Mouse (Mus musculus) liver, embryonic 15.5 days (tissue): Measurements from ENCODE around the gene Dnase1. TPM values are rescaled to one million over a fixed set of nuclear protein-coding genes. Genes with fewer than 3 reads are reported as not detected.
"Not testable (repeated sequence)": the region's sequence is repeated elsewhere in the genome, so short reads cannot be mapped to it uniquely, and the experiment has no call there.

Experiments
- ATAC-seq: fragments of 200-750 bp; cut with Nextera tagmentation; 2 replicates; pipeline ENCODE4 v1.8.0; 2017; ENCODE audit warnings: moderate number of reproducible peaks, mild to moderate bottlenecking, moderate library complexity; ENCODE audit not compliant: insufficient read depth
- H3K27ac ChIP-seq: fragments of 300-500 bp; sonication (generic); replicated peaks from 2 replicates; pipeline ENCODE4 v1.5.1; 2015; ENCODE audit warnings: mild to moderate bottlenecking, inconsistent platforms
- H3K27me3 ChIP-seq: fragments of 300-500 bp; sonication (generic); 2 replicates; pipeline ENCODE4 v1.6.1; 2015; ENCODE audit warnings: mild to moderate bottlenecking, inconsistent platforms
- H3K36me3 ChIP-seq: fragments of 300-500 bp; sonication (generic); replicated peaks from 2 replicates; pipeline ENCODE4 v1.6.1; 2015; ENCODE audit warnings: moderate library complexity, mild to moderate bottlenecking, inconsistent platforms
- H3K4me1 ChIP-seq: fragments of 300-500 bp; sonication (generic); replicated peaks from 2 replicates; pipeline ENCODE4 v1.6.1; 2015; ENCODE audit warnings: inconsistent platforms
- H3K4me2 ChIP-seq: fragments of 300-500 bp; sonication (generic); 2 replicates; pipeline ENCODE4 v1.6.1; 2015; ENCODE audit warnings: moderate library complexity, mild to moderate bottlenecking, inconsistent platforms
- H3K4me3 ChIP-seq: fragments of 300-500 bp; sonication (generic); replicated peaks from 2 replicates; pipeline ENCODE4 v1.5.1; 2015; ENCODE audit warnings: mild to moderate bottlenecking, inconsistent platforms
- H3K9ac ChIP-seq: fragments of 300-500 bp; sonication (generic); 2 replicates; pipeline ENCODE4 v1.6.1; 2015; ENCODE audit warnings: moderate library complexity, mild to moderate bottlenecking, inconsistent platforms
- H3K9me3 ChIP-seq: fragments of 300-500 bp; sonication (generic); replicated peaks from 2 replicates; pipeline ENCODE4 v1.6.1; 2016; ENCODE audit warnings: inconsistent platforms
- WGBS: fragments of 180-500 bp; shearing (Covaris S2); methylation state at CpG from one replicate; pipeline ENCODE4 v1.1.7; 2015; ENCODE audit warnings: mixed read lengths; ENCODE audit not compliant: insufficient replicate concordance; 5-methylcytosine and 5-hydroxymethylcytosine counted together
- polyA plus RNA-seq: library from polyadenylated mRNA; unstranded; fragments of >200 nt; fragmentation: Nextera tagmentation; extraction: Ambion mirVana; gene quantifications from 2 replicates; pipeline ENCODE4 v1.2.1, GENCODE M21; 2015

Gene Dnase1
- polyA plus RNA-seq, 1 experiment from 2014 or later = 0.88 TPM

DNA sequence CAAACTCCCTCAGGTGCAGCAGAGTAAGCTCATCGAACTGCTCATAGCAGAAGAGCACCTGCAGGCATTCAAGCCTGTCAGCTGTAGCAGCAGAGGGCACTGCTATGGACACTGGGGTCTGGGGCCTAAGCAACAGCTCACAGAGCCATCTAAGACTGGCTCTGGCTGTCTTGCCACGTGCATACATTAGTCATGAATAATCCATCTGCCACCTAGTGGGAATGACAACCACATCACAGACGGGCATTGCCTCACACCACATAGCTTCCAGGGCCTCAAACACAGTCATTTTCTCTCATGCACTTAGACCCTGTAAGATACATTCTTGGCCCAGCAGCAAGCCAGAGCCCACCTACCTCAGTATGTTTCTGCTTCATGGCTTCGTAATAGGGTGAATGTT, 8.8 kb downstream of the Dnase1 start:
- H3K4me1 ChIP-seq = no peaks in the 10 kb centered on the region
- H3K9me3 ChIP-seq = no peaks in the 10 kb centered on the region
- no peak overlapping the region for H3K4me2 ChIP-seq
- H3K27me3 ChIP-seq = no peaks in the 10 kb centered on the region
- no peak overlapping the region for H3K4me3 ChIP-seq
- H3K27ac ChIP-seq = no peak overlapping the region
- ATAC-seq = no peak
- H3K9ac ChIP-seq = no peak overlapping the region
- 79% methylated on average over 4 of the region's 4 CpGs for WGBS
- H3K36me3 ChIP-seq = peaks cover 85% of the 10 kb centered on the region

DNA sequence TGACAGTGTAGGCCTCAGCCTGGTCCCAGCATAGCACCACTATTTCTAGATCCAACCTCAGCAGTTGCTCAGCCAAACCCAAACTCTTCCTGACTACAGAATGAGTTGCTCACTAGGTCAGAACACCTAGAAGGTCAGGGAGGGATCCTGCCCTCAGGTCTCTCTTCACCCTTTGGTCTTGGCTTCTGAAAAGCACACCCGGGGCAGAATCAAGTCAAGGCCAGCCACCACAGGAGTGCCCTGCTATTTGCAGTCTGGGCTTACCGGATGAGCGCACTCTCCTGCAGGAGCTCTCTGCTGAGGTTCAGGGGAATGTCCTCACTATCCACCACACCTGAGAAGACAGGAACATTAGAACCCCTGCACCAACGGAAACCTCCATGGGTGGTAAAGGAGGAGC, 15.9 kb downstream of the Dnase1 start:
- Histone ChIP-seq H3K27ac (no peak overlapping the region), H3K4me2 (no peak overlapping the region), H3K27me3 (no peaks in the 10 kb centered on the region), H3K9ac (no peak overlapping the region), H3K9me3 (no peaks in the 10 kb centered on the region), H3K4me3 (no peak overlapping the region), H3K4me1 (no peaks in the 10 kb centered on the region), H3K36me3 (peaks cover 87% of the 10 kb centered on the region)
- ATAC-seq = no peak
- whole genome bisulfite sequencing = 88% methylated on average over 4 of the region's 4 CpGs

DNA sequence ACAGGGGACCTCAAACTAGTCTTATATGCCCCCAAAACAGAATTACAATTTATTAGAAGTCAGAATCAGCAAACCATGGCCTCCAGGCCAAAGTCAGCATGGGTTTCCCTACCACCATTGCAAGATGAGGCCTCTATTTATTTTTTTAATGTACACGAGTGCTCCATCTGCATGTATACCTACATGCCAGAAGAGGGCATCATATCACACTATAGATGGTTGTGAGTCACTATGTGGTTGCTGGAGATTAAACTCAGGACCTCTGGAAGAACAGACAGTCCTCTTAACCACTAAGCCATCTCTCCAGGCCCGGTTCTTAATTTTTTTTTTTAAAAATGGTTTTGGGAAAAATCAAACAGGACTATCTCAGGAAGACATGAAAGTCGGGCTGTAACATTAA, 17.1 kb downstream of the Dnase1 start:
- WGBS = 70% methylated on average over 3 of the region's 3 CpGs
- Histone ChIP-seq H3K9ac (no peak overlapping the region), H3K27ac (no peak overlapping the region), H3K27me3 (no peaks in the 10 kb centered on the region), H3K9me3 (no peaks in the 10 kb centered on the region), H3K36me3 (peaks cover 85% of the 10 kb centered on the region), H3K4me3 (no peak overlapping the region), H3K4me1 (no peaks in the 10 kb centered on the region), H3K4me2 (no peak overlapping the region)
- ATAC-seq = no peak

DNA sequence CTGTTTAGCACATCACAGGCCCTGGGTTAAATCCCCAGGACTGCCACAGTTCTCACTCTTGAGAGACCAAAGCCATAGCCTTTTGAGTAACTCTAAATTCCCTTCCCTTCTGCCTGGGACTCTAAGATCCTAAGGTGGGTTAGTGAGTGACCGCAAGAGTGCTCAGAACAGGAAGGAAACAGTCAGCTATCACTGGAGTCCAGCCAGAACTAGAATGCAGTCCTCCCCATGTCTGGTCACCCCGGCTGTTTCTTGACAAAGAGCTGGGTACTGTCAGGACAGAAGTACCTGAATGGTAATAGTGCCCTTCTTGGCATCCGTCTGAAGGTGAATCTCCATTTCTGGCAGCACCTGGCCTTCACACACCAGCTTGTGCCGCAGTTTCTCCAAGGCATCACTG, 28.2 kb downstream of the Dnase1 start:
- no peaks in the 10 kb centered on the region for H3K4me1 ChIP-seq
- no peak overlapping the region for H3K27ac ChIP-seq
- H3K4me3 ChIP-seq = no peak overlapping the region
- H3K9ac ChIP-seq = no peak overlapping the region
- H3K27me3 ChIP-seq = no peaks in the 10 kb centered on the region
- 69% methylated on average over 4 of the region's 4 CpGs for WGBS
- H3K9me3 ChIP-seq = no peaks in the 10 kb centered on the region
- H3K4me2 ChIP-seq = no peak overlapping the region
- ATAC-seq = no peak
- H3K36me3 ChIP-seq = peaks cover 86% of the 10 kb centered on the region

DNA sequence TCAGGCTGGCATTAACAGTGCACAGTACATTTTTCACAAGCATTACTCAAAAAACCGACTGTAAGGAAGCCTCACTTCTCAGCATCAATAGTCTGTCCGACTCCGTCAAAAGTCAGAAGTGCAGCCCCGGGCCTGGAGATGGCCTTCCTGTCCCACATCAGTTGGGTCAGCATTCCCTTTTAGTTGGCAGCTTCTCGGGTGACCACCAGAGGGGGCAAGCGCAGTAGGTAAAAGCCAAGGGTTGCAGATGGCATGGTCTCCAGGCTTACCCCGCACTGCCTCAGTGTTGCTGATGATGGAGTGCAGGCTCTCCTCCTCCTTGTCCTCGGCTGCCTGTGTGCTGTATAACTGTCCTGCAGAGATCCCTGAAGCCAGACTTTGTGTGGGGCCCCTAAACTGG, 31.8 kb downstream of the Dnase1 start:
- Histone ChIP-seq H3K9me3 (no peaks in the 10 kb centered on the region), H3K4me2 (no peak overlapping the region), H3K4me3 (no peak overlapping the region), H3K27me3 (no peaks in the 10 kb centered on the region), H3K36me3 (peaks cover 55% of the 10 kb centered on the region), H3K9ac (no peak overlapping the region), H3K27ac (no peak overlapping the region), H3K4me1 (no peaks in the 10 kb centered on the region)
- WGBS = 54% methylated on average over 8 of the region's 8 CpGs
- no peak for ATAC-seq

DNA sequence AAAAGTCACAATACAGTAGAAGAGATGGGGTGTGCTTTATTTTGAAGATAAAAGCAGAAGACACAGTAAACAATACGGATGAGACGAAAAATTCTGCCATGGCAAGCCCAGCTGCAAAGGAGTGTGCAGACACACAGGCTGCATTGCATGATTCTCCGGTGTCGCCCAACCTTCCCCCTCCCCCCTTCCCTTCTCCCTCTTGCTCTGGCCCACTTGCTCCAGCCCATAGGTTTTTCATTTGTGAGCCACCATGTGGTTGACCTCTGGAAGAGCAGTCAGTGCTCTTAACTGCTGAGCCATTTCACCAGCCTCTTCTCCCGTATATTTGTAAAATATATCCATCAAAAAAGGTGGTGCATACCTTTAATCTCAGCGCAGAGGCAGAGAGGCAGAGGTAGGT, 37.6 kb downstream of the Dnase1 start:
- 55% methylated on average over 6 of the region's 6 CpGs for WGBS
- Histone ChIP-seq H3K9me3 (no peaks in the 10 kb centered on the region), H3K36me3 (no peaks in the 10 kb centered on the region), H3K4me2 (no peak overlapping the region), H3K4me3 (no peak overlapping the region), H3K27me3 (no peaks in the 10 kb centered on the region), H3K4me1 (peaks cover 40% of the 10 kb centered on the region), H3K27ac (no peak overlapping the region), H3K9ac (no peak overlapping the region)
- ATAC-seq = no peak

DNA sequence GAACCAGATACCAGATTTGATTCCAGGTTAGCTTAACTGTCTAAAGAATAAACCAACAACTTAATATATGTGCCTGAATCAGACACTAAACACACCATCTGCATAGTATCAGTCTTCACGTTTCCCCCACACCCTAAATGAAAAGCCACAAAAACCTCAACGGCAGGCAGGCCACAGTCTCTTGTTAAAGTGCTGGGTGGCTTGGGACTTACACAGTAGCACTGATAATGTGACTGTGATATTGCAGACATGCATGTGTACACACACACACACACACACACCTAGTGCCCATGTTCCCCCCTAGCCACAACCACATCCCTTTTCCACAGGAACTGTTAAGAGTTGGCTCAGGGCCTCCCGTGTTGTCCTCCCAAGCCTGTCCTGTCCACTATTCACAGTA, 38.1 kb downstream of the Dnase1 start:
- WGBS = 11% methylated on average over 3 of the region's 3 CpGs

DNA sequence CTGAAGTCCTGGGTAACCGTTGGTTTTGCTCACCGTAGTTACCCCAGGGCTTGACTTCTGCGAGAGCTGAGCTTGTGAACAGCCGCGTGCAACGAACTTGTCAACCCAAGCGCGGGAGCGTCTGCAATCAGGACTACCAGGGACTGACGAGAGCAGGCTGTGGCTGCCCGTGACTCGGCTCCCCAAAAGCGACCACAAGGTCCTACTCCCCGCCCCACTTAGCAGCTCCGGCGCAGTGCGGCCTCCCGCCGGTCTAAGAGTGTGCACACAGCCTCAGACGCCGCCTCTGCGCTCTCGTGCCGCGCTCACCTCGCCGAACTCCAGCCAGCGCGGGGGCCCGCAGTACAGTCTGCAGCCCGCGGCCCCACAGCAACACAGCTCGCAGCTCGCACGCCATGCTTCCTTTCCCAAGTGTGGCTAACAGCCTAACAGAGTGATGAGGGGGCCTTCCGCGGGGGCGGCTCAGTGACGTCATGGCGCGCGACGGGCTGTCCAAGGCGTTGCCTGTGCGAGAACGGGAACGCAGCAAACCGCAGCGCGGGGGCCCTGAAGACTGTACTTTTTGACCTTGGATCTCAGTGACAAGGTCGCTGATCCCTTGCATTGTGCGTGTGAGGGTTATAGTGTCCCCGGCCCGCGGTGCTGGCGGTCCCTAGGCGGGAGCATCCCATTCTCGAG, 40.8 kb downstream of the Dnase1 start, which contains the start of gene Trap1:
Gene Trap1 (minus strand): TSS at position 444 of the 678 bp plus-strand sequence.
- under 1% methylated on average over 58 of the region's 58 CpGs for WGBS
- peak; percentile 95 for ATAC-seq
- Histone ChIP-seq H3K9ac (peak within 1 kb of the TSS; percentile 80), H3K27ac (peak within 1 kb of the TSS; percentile 86), H3K9me3 (no peaks in the 10 kb centered on the region), H3K36me3 (peaks cover 6% of the 10 kb centered on the region; the same call in 1 of the 2 replicates), H3K27me3 (no peaks in the 10 kb centered on the region), H3K4me3 (peak within 1 kb of the TSS; percentile 92), H3K4me2 (peak within 1 kb of the TSS; percentile 82), H3K4me1 (peaks cover 40% of the 10 kb centered on the region)

More for the DNA sequence above, 38.1 kb downstream of the Dnase1 start:
- Histone ChIP-seq H3K36me3 (no peaks in the 10 kb centered on the region), H3K4me1 (peaks cover 40% of the 10 kb centered on the region), H3K4me2 (0 out of 2 replicates have a peak overlapping the region, but pooled peaks have one; percentile 82), H3K4me3 (no peak overlapping the region), H3K9me3 (no peaks in the 10 kb centered on the region), H3K27me3 (no peaks in the 10 kb centered on the region), H3K9ac (no peak overlapping the region), H3K27ac (no peak overlapping the region)
- no peak for ATAC-seq

DNA sequence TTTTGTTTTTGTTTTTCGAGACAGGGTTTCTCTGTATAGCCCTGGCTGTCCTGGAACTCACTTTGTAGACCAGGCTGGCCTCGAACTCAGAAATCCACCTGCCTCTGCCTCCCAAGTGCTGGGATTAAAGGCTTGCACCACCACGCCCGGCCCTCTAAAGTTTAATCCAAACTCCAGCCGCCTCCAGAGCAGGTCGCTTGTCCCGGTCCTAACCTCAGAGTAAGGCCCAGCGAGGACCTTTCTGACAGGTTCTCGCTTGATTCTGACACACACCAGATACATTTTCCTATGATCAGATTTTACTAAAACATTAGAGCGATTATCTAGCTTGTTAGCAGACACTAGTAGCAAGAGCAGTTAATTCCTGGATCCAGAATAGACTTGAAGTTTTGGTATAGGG, 41.6 kb downstream of the Dnase1 start:
- not testable (repeated sequence) for H3K9me3 ChIP-seq, ATAC-seq, H3K27me3 ChIP-seq, H3K9ac ChIP-seq, H3K36me3 ChIP-seq
- Histone ChIP-seq H3K27ac (peak overlapping the region; percentile 86; the same call in 1 of the 2 replicates), H3K4me2 (peak overlapping the region; percentile 82), H3K4me1 (peaks cover 40% of the 10 kb centered on the region), H3K4me3 (peak overlapping the region; percentile 92)
- 67% methylated on average over 10 of the region's 10 CpGs for WGBS

DNA sequence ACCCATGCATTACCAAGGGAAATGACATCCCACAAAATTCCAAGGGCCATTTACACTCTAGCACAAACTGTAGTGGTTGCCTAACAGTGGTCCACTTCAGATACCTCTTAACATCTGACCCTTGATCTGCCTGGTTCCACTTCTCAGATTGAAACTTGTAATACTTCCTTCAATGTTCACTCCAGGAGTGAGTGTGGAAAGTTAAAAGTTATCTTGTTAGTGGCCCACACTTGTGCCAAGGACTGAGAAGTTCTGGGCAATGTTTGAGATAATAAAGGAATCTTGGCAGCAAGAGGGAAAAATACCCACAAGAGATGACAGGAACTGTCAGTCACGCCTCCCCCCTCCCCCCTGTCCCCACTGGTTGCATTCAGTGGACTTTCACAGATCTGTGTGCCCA, 42.9 kb downstream of the Dnase1 start:
- no peak for ATAC-seq
- Histone ChIP-seq H3K9me3 (no peaks in the 10 kb centered on the region), H3K9ac (no peak overlapping the region), H3K27ac (no peak overlapping the region), H3K27me3 (no peaks in the 10 kb centered on the region), H3K4me1 (peaks cover 31% of the 10 kb centered on the region), H3K4me3 (no peak overlapping the region), H3K4me2 (no peak overlapping the region), H3K36me3 (peaks cover 16% of the 10 kb centered on the region)
- WGBS = 45% methylated on average over 1 of the region's 1 CpGs

DNA sequence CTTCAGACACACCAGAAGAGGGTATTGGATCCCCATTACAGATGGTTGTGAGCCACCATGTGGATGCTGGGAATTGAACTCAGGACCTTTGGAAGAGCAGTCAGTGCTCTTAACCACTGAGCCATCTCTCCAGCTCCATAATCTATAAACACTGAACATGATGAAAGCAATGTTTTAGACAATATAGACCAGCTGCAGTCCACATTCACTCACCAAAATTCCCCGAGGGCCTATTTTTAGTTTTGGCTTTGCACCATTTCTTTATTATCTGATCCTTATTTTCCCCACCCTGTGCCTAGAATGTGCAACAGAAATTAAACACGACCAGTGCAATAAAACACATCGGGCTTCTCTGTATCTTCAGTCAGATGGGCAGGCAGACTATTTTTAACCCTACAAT, 43.7 kb downstream of the Dnase1 start:
- H3K36me3 ChIP-seq = peaks cover 23% of the 10 kb centered on the region
- H3K9ac ChIP-seq = not testable (repeated sequence)

DNA sequence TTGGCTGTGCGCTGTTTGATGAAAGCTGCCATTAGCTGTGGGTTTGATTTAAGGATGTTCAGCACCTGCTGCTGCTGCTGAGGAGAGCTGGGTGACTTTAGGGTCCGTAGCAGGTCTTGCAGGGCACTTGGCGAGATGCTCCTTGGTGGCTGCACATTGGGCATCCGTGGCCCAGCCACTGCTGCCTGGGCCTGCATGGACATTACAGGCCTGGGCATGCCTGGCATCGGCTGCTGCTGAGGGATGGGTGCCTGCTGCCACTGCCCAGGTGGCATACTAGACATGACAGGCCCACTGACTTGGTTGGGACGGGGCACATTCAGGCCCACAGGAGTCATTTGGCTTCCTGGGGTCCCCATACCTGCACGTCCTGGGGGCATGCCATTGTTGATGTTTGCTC, 48.3 kb downstream of the Dnase1 start:
- Histone ChIP-seq H3K9me3 (no peaks in the 10 kb centered on the region), H3K27me3 (no peaks in the 10 kb centered on the region), H3K4me1 (no peaks in the 10 kb centered on the region), H3K4me2 (no peak overlapping the region), H3K9ac (no peak overlapping the region), H3K4me3 (no peak overlapping the region), H3K27ac (no peak overlapping the region), H3K36me3 (peaks cover 67% of the 10 kb centered on the region)
- WGBS = 90% methylated on average over 7 of the region's 7 CpGs
- no peak for ATAC-seq

More for the DNA sequence above, 43.7 kb downstream of the Dnase1 start:
- H3K27me3 ChIP-seq, H3K4me3 ChIP-seq, H3K9me3 ChIP-seq, H3K4me2 ChIP-seq, H3K27ac ChIP-seq, ATAC-seq: not testable (repeated sequence)
- peaks cover 23% of the 10 kb centered on the region for H3K4me1 ChIP-seq
- WGBS = 52% methylated on average over 3 of the region's 3 CpGs
